Mouse (Mus musculus): Measurements from ENCODE around the gene Endov.
A peak's percentile ranks its signal among the peaks of the same experiment; 100 is the strongest.

Endov gene

DNA sequence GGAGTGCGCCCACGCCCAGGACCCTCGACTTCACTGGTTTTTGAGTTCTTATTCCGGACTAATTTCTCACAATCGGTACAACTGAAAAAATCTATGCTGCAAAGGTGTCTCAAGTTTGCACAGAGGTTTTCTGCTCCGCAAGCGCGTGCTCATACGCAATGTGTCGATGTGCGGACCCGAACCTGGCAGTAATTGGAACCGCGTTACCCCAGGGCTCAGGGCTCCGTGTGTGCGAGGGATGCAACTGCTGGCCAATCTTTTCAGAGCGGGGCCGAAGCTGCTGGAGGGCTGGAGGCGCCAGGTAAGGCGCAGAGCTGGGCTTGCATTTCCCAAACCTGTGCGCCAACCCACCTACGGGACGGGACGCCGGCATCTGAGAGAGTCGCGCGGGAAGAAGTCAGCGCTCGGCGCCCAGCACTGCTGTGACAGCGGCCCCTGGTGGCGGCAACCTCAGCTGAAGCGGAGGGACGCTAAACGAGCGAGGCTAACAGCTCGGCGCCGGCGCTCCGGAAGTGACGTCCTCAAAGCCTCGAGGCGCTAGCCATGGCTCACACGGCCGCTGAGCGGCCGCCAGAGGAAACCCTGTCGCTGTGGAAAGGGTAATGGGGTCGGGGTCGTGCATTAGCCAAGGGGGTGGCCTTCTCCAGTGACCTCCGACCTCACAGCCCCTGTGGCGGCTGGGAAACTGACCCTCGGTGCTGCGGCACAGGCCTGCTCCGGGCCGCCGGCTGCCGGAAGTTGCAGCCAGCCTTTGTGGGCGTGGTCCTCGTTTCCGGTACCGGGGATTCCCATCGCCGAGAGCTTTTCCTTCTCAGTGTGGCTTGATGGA is at the start of gene Endov:
TSS of gene Endov (plus strand) at position 487 of the 829 bp plus-strand sequence.
- peak; percentile 93 to 99 for DNase-seq (ENCODE audit: low spot score in 2 of 2)

DNA sequence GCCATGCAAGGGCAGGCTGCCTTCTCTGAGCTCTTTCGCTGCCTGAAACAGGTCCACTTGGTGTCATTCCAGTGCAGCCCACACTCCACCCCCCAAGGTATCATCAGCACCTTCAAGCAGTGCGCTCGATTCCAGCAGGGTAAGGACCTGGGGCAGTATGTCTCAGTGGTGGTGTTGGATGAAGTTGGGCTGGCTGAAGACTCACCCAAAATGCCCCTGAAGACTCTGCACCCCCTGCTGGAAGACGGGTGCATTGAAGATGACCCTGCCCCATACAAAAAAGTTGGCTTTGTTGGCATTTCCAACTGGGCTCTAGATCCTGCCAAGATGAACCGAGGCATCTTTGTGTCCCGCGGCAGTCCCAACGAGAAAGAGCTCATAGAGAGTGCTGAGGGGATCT is 48.9 kb upstream of the Endov start:
- no peak for DNase-seq (ENCODE audit: low spot score in 2 of 2)

DNA sequence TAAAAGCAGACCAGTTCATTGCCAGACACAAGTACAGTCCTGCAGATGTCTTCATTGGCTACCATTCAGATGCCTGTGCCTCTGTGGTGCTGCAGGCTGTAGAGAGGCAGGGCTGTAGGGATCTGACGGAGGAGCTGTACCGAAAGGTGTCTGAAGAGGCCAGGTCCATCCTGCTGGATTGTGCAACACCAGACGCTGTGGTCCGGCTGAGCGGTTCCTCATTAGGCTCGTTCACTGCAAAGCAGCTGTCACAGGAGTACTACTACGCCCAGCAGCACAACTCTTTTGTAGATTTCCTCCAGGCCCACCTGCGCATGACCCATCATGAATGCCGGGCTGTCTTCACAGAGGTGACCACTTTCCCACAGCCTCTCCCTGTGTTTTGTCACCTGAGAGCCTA is 47.7 kb upstream of the Endov start:
- no peak for DNase-seq (ENCODE audit: low spot score in 2 of 2)

DNA sequence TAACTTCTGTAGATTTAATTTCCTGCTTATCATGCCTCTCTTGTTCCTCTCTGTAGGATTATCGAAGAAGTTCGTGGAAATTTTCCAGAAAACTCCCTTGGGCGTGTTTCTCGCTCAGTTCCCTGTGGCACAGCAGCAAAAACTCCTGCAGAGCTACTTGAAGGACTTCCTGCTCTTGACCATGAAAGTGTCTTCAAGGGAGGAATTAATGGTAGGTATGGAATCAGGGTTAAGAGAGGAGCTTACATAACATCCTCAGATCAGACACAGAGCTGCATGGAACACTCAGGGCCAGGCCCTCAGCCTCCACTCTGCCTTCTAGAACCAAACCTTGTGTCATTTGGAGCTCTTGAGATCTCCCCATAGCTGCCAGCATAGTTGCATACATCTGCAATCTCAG is 35.0 kb upstream of the Endov start:
- no peak for DNase-seq (ENCODE audit: low spot score in 2 of 2)

DNA sequence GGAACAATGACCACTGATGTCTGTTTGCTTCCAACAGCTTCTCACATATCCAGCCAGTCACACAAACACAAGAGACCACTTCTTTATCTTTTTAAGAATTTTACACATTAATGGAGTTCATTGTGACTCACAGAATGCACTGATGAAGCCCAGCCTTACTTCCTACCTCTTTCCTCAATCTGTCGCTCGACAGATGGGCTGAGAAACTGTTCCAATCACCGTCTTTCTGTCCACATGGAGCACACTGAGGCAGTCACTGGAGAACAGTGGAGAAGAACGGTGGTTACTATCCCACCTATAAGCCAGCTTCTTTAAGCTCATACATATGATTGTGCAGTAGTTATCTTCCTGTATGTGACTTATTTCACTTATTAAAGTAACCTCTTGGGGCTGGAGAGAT is 13.3 kb upstream of the Endov start:
- no peak for DNase-seq (ENCODE audit: low spot score in 2 of 2)

DNA sequence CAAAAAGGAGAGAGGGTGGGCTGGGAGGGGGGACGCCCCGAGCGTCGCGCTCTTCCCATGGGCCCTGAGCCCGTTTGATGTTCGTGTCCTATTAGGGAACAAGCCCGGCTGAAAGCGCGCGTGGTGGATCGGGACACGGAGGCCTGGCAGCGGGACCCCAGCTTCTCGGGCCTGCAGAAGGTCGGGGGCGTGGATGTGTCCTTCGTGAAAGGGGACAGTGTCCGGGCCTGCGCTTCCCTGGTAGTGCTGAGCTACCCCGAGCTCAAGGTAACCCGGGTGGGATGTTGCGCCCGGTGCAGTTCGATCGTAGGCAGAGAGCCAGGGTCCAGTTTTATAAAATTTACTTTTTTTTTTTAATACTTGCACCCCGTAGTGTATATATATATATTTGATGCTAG is 542 bp downstream of the Endov start:
- no peak for DNase-seq (ENCODE audit: low spot score in 2 of 2)

DNA sequence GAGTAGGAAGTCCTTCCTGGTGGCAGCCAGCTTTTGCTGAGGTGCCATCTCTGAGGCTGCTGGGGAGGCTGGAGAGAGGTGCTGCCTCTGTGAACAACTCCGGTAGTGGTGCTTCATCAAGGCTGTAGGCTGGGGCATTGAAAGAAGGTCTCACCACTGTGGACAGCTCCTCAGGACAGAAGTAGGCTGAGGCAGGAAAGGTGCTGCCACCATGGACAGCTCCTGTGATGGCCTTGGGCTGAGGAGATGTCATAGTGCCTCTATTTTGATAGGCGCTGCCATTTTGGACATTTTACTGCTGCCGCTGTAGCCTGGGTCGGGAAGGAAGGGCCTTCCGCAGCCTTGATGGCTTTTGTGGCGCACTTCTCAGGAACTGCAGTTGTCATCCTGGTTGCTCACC is 1.7 kb downstream of the Endov start:
- no peak for DNase-seq (ENCODE audit: low spot score in 2 of 2)

DNA sequence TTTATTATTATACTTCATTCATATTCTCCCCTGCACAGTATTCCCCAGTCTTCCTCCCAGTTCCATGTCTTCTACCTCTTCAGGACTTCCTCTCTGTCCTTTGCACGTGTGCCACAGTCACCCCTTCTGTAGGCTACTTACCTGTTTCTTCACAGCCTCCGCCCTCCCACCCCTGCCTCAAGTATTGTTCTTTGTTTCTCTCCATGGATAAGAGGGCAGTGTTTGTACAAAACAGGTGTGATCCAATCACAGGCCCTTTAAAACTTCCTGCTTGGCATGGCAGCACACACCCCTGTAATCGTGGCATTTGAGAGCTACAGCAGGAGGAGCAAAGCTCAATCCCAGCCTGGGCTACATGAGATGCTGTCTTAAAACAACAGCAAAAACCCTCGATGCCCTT is 2.4 kb downstream of the Endov start:
- no peak for DNase-seq (ENCODE audit: low spot score in 2 of 2)

DNA sequence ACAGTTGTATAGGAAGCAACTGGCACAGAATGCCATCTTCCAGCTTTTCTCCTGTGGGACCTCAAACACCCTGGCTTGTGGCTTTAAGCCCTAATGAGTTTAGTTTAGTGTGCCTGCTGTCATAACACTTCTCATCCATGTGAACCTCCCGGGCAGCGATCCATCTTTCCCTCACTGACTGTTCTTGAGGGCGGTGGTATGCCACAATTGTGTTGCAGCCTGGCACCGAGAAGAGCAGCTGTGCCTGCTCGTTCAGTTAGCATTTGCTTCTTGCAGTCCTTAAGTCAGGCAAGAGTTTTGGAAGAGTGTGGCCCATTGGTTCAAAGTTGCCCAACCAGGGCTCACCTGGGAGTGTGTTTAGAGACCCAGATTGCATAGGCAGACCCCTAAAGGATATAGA is 5.0 kb downstream of the Endov start:
- DNase-seq (ENCODE audit: low spot score in 2 of 2), result no peak

DNA sequence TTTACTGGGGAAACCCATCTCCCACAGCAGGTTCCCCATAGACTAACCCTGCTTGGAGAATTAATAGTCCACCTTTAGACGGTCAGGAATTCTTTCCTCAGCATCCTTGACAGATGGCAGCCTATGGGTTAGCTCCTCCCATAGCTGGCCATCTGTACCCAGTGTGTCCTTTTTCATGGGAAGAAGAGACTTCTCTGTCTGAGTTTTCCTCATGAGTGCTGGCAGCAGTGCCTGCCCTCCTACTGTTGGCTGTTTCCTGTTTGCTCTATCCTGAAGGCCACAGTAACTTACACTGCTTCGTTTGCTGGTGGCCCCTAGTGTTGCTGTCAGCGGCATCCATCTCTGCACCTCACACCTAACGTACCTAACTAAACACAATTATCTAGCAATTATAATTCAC is 6.3 kb downstream of the Endov start:
- DNase-seq (ENCODE audit: low spot score in 2 of 2), result no peak

DNA sequence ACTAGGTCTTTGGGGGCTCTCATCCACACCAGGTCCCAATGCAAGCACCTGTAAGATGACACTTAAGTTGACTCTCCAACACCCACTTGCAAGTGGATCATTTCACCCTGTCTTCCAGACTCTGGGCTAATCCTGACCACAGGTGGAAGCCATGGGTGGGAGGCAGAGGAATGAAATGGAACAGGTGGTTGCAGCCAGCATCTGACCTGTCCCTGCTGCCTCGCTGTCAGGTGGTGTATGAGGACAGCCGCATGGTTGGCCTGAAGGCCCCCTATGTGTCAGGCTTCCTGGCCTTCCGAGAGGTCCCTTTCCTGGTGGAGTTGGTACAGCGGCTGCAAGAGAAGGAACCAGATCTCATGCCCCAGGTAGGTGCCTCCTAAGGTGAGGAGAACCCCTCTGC is 8.2 kb downstream of the Endov start:
- DNase-seq (ENCODE audit: low spot score in 2 of 2), result no peak

DNA sequence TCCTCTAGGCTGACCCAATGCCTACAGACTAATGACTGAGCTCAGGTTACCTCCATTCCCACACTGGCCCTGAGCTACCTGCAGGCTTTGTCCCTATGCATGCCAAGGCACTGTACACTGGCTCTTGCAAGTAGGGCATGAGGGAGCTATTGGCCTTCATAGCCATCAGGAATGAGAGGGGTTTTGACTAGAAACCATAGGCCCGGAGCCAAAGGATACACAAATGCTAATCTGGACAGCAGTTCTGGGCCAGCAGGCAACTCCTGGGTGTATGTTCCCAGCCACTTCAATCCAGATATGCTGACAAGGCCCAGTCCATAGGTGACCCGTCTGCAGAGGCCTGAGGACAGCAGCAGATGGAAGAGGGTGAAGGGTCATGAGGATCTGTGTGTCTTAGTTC is 8.9 kb downstream of the Endov start:
- no peak for DNase-seq (ENCODE audit: low spot score in 2 of 2)

DNA sequence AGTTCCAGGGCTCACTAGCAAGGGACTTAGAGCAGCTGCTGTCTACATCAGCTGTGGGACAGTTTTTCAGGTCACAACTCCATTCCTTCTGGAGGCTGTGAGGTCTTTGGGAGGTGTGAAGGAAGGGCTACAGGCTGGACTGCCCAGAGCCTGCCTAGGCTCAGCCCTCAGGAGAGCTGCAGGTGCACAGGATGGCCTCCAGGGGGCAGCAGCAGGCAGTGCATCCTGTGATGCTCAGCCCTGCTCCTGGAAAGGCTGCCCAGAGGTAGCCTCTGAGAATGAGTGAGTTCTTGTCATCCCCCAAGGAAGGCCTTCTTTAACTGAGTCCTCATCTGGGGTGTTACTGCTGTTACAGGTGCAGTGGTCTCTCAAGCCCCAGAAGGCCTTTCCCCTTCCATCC is 12.5 kb downstream of the Endov start:
- DNase-seq (ENCODE audit: low spot score in 2 of 2), result peak; percentile 28 to 73

DNA sequence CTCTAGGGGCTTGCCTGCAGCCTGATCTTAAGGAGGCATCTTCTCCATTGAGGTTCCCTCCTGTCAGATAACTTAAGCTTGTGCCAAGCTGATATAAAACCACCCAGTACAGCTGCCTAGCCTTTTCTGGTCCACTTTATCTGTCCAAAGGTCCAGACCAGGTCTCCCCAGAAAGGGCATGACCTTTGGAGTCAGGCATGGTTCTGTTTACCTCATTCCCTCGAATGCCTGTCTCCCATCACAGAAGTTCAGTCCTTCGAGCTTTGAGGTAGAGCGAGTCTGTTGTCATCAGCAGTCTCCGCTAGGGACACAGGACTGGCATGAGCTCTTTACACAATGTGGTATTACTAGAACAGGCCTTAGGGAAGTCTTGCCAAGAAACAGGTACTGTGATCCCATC is 15.2 kb downstream of the Endov start:
- DNase-seq (ENCODE audit: low spot score in 2 of 2), result no peak

DNA sequence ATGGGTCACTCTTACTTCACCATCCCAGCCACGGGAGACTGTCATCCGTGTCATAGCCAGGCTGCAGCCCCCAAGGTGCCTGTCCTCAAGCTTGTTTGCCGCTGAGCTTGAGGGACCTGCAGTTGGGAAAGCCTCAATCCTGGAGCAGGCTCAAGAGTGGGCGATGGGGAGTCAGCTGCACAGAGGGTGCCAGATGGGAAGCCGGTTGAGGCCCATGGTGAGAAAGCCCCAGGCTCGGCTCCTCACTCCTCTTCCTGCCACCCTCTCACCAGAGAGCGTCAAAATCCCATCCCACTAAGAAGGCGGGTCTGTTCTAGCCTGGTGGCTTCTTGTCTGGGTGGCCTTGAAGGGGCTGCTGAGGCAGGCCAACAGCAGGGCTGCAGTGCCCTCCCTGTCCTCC is 16.6 kb downstream of the Endov start:
- DNase-seq (ENCODE audit: low spot score in 2 of 2), result no peak

DNA sequence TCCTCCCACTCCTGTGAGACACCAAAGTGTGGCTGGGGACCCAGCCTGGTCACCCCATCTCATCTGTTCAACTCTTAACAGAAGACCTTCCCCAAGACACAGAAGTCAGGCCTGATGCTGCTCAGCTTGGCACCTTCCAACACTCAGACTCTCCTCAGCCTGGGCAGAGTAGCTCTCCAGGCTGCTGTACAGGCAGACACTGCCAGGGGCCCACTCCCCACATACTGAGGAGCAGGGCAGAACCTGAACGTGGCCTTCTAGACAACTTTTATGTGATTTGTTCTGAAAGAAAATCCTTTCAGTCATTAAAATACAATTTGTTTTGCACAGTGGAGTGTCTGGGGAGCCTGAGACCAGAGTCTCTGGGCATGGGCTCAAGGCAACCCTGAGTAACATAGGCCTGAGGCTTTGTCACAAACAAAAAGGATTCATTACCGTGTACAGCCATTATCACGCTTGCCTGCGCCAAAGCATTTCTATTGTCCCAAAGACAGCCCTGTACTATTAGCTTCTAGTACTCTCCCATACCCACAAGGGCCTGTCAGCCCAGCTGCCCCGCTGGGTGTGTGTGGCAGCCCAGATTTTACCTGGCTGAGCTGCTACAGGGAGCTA is 18.1 kb downstream of the Endov start:
- DNase-seq (ENCODE audit: low spot score in 2 of 2), result no peak

DNA sequence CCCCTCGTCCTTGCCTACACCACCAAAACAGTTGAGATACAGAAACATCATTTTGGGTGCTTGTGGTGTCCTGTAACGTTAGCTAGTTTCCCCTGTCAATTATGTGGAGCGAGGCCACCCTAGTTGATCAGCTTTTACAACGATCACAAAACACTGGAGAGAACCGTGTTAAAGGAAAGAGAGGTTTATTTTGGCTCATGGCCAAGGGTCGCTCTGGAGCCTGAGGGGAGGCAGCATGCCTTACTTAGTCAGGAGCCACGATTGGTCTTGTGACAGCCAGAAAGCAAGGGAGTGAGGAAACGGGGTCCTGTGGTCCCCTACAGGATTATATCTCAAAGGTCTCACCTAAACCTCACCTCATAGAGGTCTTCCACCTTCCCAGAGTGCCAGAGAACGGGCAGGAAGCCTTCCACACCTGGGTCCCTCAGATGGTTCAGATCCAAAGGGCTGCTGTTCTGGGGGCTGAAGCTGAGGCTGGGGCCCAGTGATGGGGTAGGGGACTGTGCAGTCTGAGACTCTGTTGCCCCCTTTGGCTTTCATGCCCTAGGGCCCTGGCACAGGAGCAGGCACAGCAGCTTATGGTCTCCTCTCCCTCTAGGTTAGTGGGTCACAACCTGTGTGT is 22.0 kb downstream of the Endov start:
- no peak for DNase-seq (ENCODE audit: low spot score in 2 of 2)

DNA sequence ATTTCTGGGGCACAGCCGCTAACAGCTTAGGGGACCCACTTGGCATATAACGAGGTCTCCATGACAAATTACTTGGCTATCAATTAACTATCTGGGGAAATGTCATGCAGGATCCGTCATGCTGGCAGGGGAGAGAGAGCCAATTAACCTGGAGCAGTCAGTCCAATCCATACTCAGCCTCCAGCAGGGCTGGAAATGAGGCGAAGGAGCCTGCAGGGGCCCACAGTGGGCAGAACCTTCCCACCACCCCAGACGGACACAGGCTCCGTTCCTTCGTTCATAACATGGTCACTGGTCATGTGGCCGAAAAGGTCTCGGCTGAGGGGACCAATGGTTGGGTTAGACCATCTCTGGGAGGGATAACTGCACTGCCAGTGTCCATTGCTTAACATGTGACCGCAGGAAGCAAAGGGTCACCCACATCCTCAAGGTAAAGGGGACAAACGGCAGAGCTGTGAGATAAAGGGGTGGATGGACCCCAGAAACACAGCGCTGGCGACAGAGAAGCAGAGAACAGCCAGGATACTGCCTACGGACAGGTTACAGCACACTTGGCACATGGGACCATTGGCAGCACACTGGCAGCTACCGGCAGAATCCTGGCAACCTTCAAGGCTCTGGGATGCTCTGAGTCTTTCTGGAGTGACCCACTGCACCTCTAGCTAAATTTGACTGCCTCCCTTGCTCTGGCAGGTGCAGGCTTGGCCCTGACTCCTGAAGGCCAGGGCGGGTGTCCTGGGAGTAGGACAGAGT is 23.1 kb downstream of the Endov start:
- no peak for DNase-seq (ENCODE audit: low spot score in 2 of 2)

DNA sequence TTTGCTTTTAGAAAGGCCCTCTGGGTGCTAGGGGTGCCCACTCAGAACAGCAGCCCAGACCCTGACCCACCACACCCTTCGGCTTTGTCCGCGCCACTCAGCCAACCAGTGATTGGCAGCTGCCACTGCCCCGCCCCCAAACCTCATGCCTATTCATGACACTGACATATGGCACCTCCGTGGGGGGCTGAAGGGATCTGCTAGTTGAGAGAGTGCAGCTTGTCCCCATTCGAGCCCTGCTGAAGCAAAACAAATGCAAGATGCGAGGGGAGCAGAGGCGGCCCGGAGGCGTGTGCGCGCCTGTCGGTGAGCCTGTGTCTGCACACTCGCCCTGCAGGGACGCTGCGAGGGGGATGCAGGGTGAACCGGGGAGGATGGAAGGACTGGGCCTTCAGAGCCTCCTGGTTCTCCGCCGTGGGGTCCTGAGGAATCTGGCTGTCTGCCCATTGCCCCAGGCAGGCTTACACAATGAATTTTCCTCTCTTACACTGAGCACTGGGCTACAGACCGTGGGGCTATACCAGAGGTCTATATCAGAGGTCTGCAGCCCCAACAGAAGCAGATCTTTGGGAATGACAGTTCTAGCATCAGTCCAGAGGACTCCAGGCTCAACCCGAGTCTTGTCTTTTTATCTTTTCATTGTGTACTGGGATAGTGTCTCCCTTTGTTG is 24.0 kb downstream of the Endov start:
- DNase-seq (ENCODE audit: low spot score in 2 of 2), result peak; percentile 51 to 58

DNA sequence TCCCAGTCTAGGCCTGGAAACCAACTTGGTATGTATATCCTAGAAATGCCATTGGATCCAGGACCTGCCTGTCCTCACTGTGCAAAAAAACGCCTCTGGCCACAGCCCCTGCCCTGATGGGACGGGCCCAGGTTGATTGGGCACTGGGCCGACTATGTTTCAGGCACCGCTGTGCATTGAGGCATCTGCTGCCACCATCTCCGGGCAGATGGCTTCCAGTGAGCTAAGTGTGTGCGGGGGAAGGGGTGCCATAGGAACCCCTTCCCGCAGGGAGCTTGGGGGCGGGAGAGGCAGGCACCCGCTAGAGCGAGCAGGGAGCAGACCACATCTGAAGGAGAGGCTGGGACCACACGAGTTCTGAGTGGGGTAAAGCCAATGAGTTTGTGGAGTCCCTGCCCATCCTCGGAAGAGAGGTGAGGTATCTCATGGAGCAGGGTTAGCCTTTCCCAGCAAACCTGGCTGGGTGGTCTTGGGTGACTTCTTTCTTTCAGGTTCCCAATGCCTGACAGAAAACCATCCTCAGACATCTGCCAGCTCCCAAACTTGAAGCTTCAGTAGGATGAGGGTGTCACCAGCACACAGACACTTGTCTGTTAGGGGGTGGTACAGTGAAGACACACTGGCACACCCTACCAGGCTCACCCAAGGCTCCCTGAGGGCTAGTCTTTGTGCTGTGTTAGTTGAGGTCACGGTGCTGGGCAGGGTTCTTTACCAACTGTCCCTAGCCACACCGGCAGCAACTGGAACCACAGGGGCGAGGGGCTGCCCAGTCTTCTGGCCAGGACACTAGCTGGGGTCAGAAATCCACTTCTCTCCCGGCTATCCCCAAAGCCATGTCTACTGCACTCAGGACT is 24.9 kb downstream of the Endov start:
- peak; percentile 54 to 58 for DNase-seq (ENCODE audit: low spot score in 2 of 2)

Measured in frontal cortex, postnatal 14 days (tissue).